Mouse (Mus musculus) limb, embryonic 11.5 days (tissue): ENCODE data around the gene F10. TPM values are rescaled to one million over a fixed set of nuclear protein-coding genes. Genes with fewer than 3 reads are reported as not detected.

Experiments used
- polyA plus RNA-seq: library from polyadenylated mRNA; unstranded; fragments of >200 nt; fragmentation: Nextera tagmentation; extraction: Ambion mirVana; gene quantifications from 2 replicates; pipeline ENCODE4 v1.2.1, GENCODE M21; 2014

F10 gene
- polyA plus RNA-seq, 1 experiment from 2014 or later: 1.1 TPM

Other genes with a start within 250 kb of the F10 start
- 9.4 and 9.7 TPM in 2 replicates for gene Mcf2l, start 163.5 kb upstream of the F10 start, polyA plus RNA-seq
- not detected in 2 replicates for gene F7, start 11.3 kb upstream of the F10 start, polyA plus RNA-seq
- 0.16 and 0.24 TPM in 2 replicates for gene Proz, start 23.6 kb downstream of the F10 start, polyA plus RNA-seq
- 55.7 and 57.4 TPM in 2 replicates for gene Pcid2, start 68.2 kb downstream of the F10 start, polyA plus RNA-seq
- gene Cul4a, start 68.3 kb downstream of the F10 start, polyA plus RNA-seq: 107 and 108 TPM in 2 replicates
- 214 and 221 TPM in 2 replicates for gene Lamp1, start 121.9 kb downstream of the F10 start, polyA plus RNA-seq
- 15.7 and 17.7 TPM in 2 replicates for gene Grtp1, start 163.3 kb downstream of the F10 start, polyA plus RNA-seq
- not detected in 2 replicates for gene Adprhl1, start 216.9 kb downstream of the F10 start, polyA plus RNA-seq